Mouse (Mus musculus): Measurements from ENCODE around the gene Ggt5.

The Ggt5 gene

GRCm38 (mm10) chr10:75627490-75627889 is 38.4 kb downstream of the Ggt5 start:
- DNase-seq: peak; percentile 95

- peak; percentile 99 for DNase-seq
Observed at GRCm38 (mm10) chr10:75632633-75633032, 43.5 kb downstream of the Ggt5 start.

GRCm38 (mm10) chr10:75633048-75633447 is 43.9 kb downstream of the Ggt5 start:
- DNase-seq: peak; percentile 97

GRCm38 (mm10) chr10:75633576-75634139 is 44.5 kb downstream of the Ggt5 start:
- peak; percentile 78 for DNase-seq

- peak; percentile 87 for DNase-seq
Observed at GRCm38 (mm10) chr10:75634610-75635009, 45.5 kb downstream of the Ggt5 start.

- DNase-seq: peak; percentile 86
Observed at GRCm38 (mm10) chr10:75635019-75635692, 46.0 kb downstream of the Ggt5 start.

- peak; percentile 98 for DNase-seq
Observed at GRCm38 (mm10) chr10:75635693-75636055, 46.5 kb downstream of the Ggt5 start.

- peak; percentile 90 for DNase-seq
Observed at GRCm38 (mm10) chr10:75636084-75636786, 47.1 kb downstream of the Ggt5 start.

GRCm38 (mm10) chr10:75637711-75638110 is 48.6 kb downstream of the Ggt5 start:
- DNase-seq: peak; percentile 90

- DNase-seq: no peak
Observed at GRCm38 (mm10) chr10:75641721-75642222, 52.6 kb downstream of the Ggt5 start.

- no peak for DNase-seq
Observed at GRCm38 (mm10) chr10:75642436-75642835, 53.3 kb downstream of the Ggt5 start.

GRCm38 (mm10) chr10:75642891-75643290 is 53.8 kb downstream of the Ggt5 start:
- DNase-seq: no peak

GRCm38 (mm10) chr10:75643741-75644343 is 54.7 kb downstream of the Ggt5 start, which contains the start of gene Susd2:
TSS of gene Susd2 (minus strand) at chr10:75644008.
- no peak for DNase-seq

GRCm38 (mm10) chr10:75645616-75646015 is 56.5 kb downstream of the Ggt5 start:
- DNase-seq: no peak

GRCm38 (mm10) chr10:75646406-75646805 is 57.3 kb downstream of the Ggt5 start:
- no peak for DNase-seq

GRCm38 (mm10) chr10:75647362-75647761 is 58.2 kb downstream of the Ggt5 start:
- peak; percentile 97 for DNase-seq

- DNase-seq: no peak
Observed at GRCm38 (mm10) chr10:75648091-75648490, 59.0 kb downstream of the Ggt5 start.

GRCm38 (mm10) chr10:75649001-75649400 is 59.9 kb downstream of the Ggt5 start:
- no peak for DNase-seq

- no peak for DNase-seq
Observed at GRCm38 (mm10) chr10:75649406-75649995, 60.4 kb downstream of the Ggt5 start.

- no peak for DNase-seq
Observed at GRCm38 (mm10) chr10:75650306-75650902, 61.3 kb downstream of the Ggt5 start.

GRCm38 (mm10) chr10:75651381-75652068 is 62.4 kb downstream of the Ggt5 start:
- DNase-seq: no peak

GRCm38 (mm10) chr10:75654053-75654452 is 64.9 kb downstream of the Ggt5 start:
- no peak for DNase-seq
